Mouse (Mus musculus) hindbrain, embryonic 13.5 days (tissue): ENCODE data around the gene Ypel3. TPM values are rescaled to one million over a fixed set of nuclear protein-coding genes. Genes with fewer than 3 reads are reported as not detected.
"Not testable (repeated sequence)": the region's sequence is repeated elsewhere in the genome, so short reads cannot be mapped to it uniquely, and the experiment has no call there.

ENCODE experiments used
- ATAC-seq: fragments of 200-750 bp; cut with Nextera tagmentation; 2 replicates; pipeline ENCODE4 v1.8.0; 2017; ENCODE audit warnings: moderate TSS enrichment; ENCODE audit not compliant: low FRiP score
- H3K27ac ChIP-seq: fragments of 300-500 bp; sonication (generic); 2 replicates; pipeline ENCODE4 v1.5.1; 2015; ENCODE audit warnings: inconsistent platforms, mild to moderate bottlenecking, moderate library complexity
- H3K27me3 ChIP-seq: fragments of 300-500 bp; sonication (generic); 2 replicates; pipeline ENCODE4 v1.6.1; 2015; ENCODE audit warnings: mild to moderate bottlenecking, inconsistent platforms
- H3K36me3 ChIP-seq: fragments of 300-500 bp; sonication (generic); 2 replicates; pipeline ENCODE4 v1.6.1; 2015; ENCODE audit warnings: mild to moderate bottlenecking, inconsistent platforms
- H3K4me1 ChIP-seq: fragments of 300-500 bp; sonication (generic); replicated peaks from 2 replicates; pipeline ENCODE4 v1.6.1; 2015; ENCODE audit warnings: inconsistent platforms
- H3K4me2 ChIP-seq: fragments of 300-500 bp; sonication (generic); 2 replicates; pipeline ENCODE4 v1.6.1; 2015; ENCODE audit warnings: inconsistent platforms, mild to moderate bottlenecking, moderate library complexity
- H3K4me3 ChIP-seq: fragments of 300-500 bp; sonication (generic); 2 replicates; pipeline ENCODE4 v1.5.1; 2015; ENCODE audit warnings: mild to moderate bottlenecking, inconsistent platforms
- H3K9ac ChIP-seq: fragments of 300-500 bp; sonication (generic); 2 replicates; pipeline ENCODE4 v1.6.1; 2015; ENCODE audit warnings: mild to moderate bottlenecking, inconsistent platforms
- H3K9me3 ChIP-seq: fragments of 300-500 bp; sonication (generic); 2 replicates; pipeline ENCODE4 v1.6.1; 2016; ENCODE audit warnings: inconsistent platforms
- WGBS: fragments of 180-500 bp; shearing (Covaris S2); methylation state at CpG from one replicate; pipeline ENCODE4 v1.1.7; 2015; 5-methylcytosine and 5-hydroxymethylcytosine counted together
- polyA plus RNA-seq: library from polyadenylated mRNA; unstranded; fragments of >200 nt; fragmentation: Nextera tagmentation; extraction: Ambion mirVana; gene quantifications from 2 replicates; pipeline ENCODE4 v1.2.1, GENCODE M21; 2015

Gene Ypel3
- polyA plus RNA-seq, result 173 and 179 TPM in 2 replicates

GRCm38 (mm10) chr7:126776598-126777057 lies at the start of gene Ypel3:
Gene Ypel3 (plus strand): TSS chr7:126776955.
- H3K27me3 ChIP-seq, result no peaks in the 10 kb centered on the region
- peak within 1 kb of the TSS; percentile 82 for H3K4me3 ChIP-seq
- peak within 1 kb of the TSS; percentile 98 for H3K9ac ChIP-seq
- peaks cover 56% of the 10 kb centered on the region for H3K4me1 ChIP-seq
- peaks cover 17% of the 10 kb centered on the region for H3K36me3 ChIP-seq
- peak within 1 kb of the TSS; percentile 91 for H3K4me2 ChIP-seq
- H3K9me3 ChIP-seq, result no peaks in the 10 kb centered on the region
- under 1% methylated on average over 26 of the region's 37 CpGs for WGBS
- H3K27ac ChIP-seq, result peak within 1 kb of the TSS; percentile 95
- peak; percentile 82 for ATAC-seq

DNA sequence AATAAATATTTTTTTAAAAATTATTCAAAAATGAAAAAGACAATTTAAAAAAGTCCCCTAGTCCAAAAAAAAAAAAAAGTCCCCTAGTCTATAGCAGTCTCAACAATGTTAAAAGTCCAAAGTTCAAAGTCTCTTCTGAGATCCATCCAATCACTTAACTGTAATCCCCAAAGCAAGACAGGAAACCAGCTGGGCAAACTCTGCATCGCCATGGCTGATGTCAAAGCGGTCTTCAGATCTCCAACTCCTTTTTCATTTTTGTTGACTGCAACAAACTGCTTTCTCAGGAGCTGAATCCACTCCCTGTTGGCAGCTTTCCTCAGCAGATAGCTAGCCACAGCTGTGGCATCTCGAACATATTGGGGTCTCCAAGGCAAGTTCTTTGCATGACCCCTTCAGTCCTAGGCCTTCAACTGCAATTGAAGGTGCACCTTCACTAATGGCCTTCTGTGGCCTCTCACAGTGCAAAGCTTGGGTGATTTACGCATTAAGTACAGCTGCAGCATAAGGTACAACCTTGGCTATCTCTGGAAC lies 46.4 kb upstream of the Ypel3 start:
- not testable (repeated sequence) for H3K9ac ChIP-seq, H3K4me2 ChIP-seq, H3K9me3 ChIP-seq, H3K36me3 ChIP-seq, H3K27me3 ChIP-seq, H3K4me3 ChIP-seq, ATAC-seq, H3K4me1 ChIP-seq, H3K27ac ChIP-seq
- WGBS, result 85% methylated on average over 4 of the region's 4 CpGs

GRCm38 (mm10) chr7:126736122-126736521 lies 40.6 kb upstream of the Ypel3 start:
- no peak overlapping the region for H3K4me2 ChIP-seq
- H3K27ac ChIP-seq, result no peak overlapping the region
- H3K9me3 ChIP-seq, result no peaks in the 10 kb centered on the region
- no peak for ATAC-seq
- H3K36me3 ChIP-seq, result no peaks in the 10 kb centered on the region
- 83% methylated on average over 8 of the region's 8 CpGs for WGBS
- 0 out of 2 replicates have a peak, but pooled peaks cover 10% of the 10 kb centered on the region for H3K4me1 ChIP-seq
- H3K4me3 ChIP-seq, result no peak overlapping the region
- no peak overlapping the region for H3K9ac ChIP-seq
- no peaks in the 10 kb centered on the region for H3K27me3 ChIP-seq

DNA sequence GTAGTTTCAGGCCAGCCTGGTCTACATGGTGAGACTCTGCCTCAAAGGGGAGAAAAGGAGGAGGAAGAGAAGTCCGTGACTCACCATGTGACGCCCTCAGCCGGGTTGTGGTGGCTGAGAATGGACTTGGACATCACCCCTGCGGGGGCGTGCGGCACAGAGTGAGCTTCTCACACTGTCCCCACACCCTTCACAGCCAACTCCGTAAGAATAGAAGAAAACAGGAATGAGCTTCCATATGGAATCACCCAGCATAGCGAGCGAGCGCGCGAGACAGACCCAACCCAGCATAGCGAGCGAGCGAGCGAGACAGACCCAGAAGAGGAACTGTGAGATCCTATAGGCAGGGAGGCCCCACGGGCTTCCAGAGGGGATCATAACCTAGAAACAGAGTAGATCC lies 37.2 kb upstream of the Ypel3 start:
- Histone ChIP-seq H3K27me3 (no peaks in the 10 kb centered on the region), H3K4me2 (no peak overlapping the region), H3K9me3 (no peaks in the 10 kb centered on the region), H3K27ac (no peak overlapping the region), H3K4me1 (0 out of 2 replicates have a peak, but pooled peaks cover 10% of the 10 kb centered on the region), H3K4me3 (no peak overlapping the region), H3K36me3 (no peaks in the 10 kb centered on the region), H3K9ac (no peak overlapping the region)
- no peak for ATAC-seq
- 84% methylated on average over 17 of the region's 17 CpGs for WGBS

- no peak overlapping the region for H3K9ac ChIP-seq
- H3K4me2 ChIP-seq, result no peak overlapping the region
- H3K36me3 ChIP-seq, result no peaks in the 10 kb centered on the region
- no peak overlapping the region for H3K4me3 ChIP-seq
- no peak for ATAC-seq
- no peaks in the 10 kb centered on the region for H3K27me3 ChIP-seq
- H3K9me3 ChIP-seq, result no peaks in the 10 kb centered on the region
- 0 out of 2 replicates have a peak, but pooled peaks cover 10% of the 10 kb centered on the region for H3K4me1 ChIP-seq
- no peak overlapping the region for H3K27ac ChIP-seq
- WGBS, result 69% methylated on average over 13 of the region's 13 CpGs
Observed at GRCm38 (mm10) chr7:126740132-126740735, 36.5 kb upstream of the Ypel3 start.

- no peak overlapping the region for H3K9ac ChIP-seq
- no peaks in the 10 kb centered on the region for H3K27me3 ChIP-seq
- H3K4me2 ChIP-seq, result no peak overlapping the region
- 92% methylated on average over 5 of the region's 5 CpGs for WGBS
- 0 out of 2 replicates have a peak, but pooled peaks cover 10% of the 10 kb centered on the region for H3K4me1 ChIP-seq
- no peak overlapping the region for H3K4me3 ChIP-seq
- no peak for ATAC-seq
- no peaks in the 10 kb centered on the region for H3K9me3 ChIP-seq
- no peaks in the 10 kb centered on the region for H3K36me3 ChIP-seq
- H3K27ac ChIP-seq, result no peak overlapping the region
Observed at GRCm38 (mm10) chr7:126740977-126741376, 35.8 kb upstream of the Ypel3 start.

DNA sequence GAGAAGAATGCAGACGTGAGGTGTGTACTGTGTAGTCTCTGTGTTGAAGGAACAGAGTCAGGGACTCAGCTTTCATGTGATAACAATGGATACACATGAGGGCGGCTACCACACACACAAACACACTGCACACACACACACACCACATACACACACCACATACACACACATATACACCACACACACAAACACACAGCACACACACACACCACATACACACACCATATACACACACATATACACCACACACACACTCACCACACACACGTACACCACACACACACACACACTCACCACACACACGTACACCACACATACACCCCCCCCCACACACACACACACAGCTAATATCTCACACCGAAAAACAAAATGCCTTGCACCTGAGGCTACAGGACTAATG lies 35.3 kb upstream of the Ypel3 start:
- Histone ChIP-seq H3K27ac (no peak overlapping the region), H3K4me1 (0 out of 2 replicates have a peak, but pooled peaks cover 10% of the 10 kb centered on the region), H3K9ac (no peak overlapping the region), H3K9me3 (no peaks in the 10 kb centered on the region), H3K4me3 (no peak overlapping the region), H3K36me3 (no peaks in the 10 kb centered on the region), H3K4me2 (no peak overlapping the region), H3K27me3 (no peaks in the 10 kb centered on the region)
- ATAC-seq, result no peak
- WGBS, result 85% methylated on average over 5 of the region's 5 CpGs

DNA sequence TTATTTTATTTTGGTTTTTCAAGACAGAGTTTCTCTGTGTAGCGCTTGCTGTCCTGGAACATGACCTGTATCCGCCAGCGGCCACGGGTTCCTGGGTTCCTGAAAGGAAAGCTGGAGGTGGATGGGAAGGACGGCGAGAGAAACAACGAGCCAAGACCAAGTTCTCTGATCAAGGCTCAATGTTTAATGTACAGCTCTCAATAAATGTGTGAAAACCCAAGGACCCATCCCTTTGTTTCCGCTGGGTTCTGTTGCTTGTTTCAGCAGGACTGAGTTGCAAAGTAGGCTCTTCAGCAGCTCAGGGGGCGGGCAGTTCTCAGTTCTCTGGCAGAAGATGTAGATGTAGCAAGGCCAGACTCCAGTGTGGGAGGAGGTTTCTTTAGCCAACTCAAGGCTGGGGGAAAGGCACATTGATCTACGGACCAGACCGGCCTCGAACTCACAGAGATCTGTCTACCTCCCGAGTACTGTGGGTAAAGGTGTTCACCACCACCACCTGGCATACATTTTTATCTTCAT lies 34.7 kb upstream of the Ypel3 start:
- WGBS, result 93% methylated on average over 13 of the region's 13 CpGs
- no peaks in the 10 kb centered on the region for H3K27me3 ChIP-seq
- no peak overlapping the region for H3K4me2 ChIP-seq
- 0 out of 2 replicates have a peak, but pooled peaks cover 10% of the 10 kb centered on the region for H3K4me1 ChIP-seq
- H3K27ac ChIP-seq, result no peak overlapping the region
- H3K36me3 ChIP-seq, result no peaks in the 10 kb centered on the region
- no peak overlapping the region for H3K4me3 ChIP-seq
- ATAC-seq, result no peak
- no peaks in the 10 kb centered on the region for H3K9me3 ChIP-seq
- H3K9ac ChIP-seq, result no peak overlapping the region

DNA sequence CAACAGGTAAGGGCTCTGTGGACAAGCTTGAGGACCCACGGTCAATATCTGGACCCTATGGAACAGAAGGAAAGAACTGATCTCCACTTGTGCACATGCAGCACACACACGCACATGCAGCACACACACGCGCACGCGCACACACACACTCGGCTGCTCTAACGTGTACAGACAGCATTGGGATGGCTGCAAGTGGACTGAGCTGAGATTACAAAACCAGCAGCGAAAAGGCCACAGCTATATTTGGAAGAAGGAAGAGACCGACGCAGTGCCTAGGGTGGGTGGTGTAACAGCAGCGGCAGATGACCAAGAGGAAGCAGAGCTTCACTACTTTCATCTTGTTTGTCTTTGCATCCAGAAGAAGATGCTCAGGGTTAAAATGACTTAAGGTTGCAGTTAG lies 30.7 kb upstream of the Ypel3 start:
- no peak overlapping the region for H3K4me2 ChIP-seq
- H3K4me1 ChIP-seq, result no peaks in the 10 kb centered on the region
- ATAC-seq, result no peak
- H3K9ac ChIP-seq, result no peak overlapping the region
- no peak overlapping the region for H3K4me3 ChIP-seq
- no peaks in the 10 kb centered on the region for H3K9me3 ChIP-seq
- H3K36me3 ChIP-seq, result no peaks in the 10 kb centered on the region
- H3K27ac ChIP-seq, result no peak overlapping the region
- no peaks in the 10 kb centered on the region for H3K27me3 ChIP-seq
- WGBS, result 93% methylated on average over 12 of the region's 12 CpGs

DNA sequence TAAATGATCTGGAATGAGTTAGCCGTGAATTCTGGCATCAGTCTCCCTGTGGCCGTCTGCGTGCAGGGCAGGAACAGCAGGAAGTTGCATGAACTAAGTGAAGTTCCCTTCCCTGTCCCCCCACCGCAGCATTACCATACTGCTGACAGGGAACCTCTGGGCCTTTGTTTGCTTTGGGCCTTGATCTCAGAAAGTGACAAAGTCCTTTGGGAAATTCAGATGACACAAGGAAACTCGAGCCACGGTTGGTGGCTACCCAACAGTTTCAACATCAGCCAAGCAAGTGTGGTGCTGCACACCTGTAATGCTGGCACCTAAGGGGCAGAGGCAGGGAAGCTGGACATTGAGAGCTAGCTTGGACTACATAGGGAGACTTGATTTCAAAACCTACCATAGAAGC lies 30.0 kb upstream of the Ypel3 start:
- Histone ChIP-seq H3K4me1 (no peaks in the 10 kb centered on the region), H3K4me3 (no peak overlapping the region), H3K9ac (no peak overlapping the region), H3K27ac (no peak overlapping the region), H3K4me2 (no peak overlapping the region), H3K36me3 (no peaks in the 10 kb centered on the region), H3K9me3 (no peaks in the 10 kb centered on the region), H3K27me3 (no peaks in the 10 kb centered on the region)
- WGBS, result 37% methylated on average over 6 of the region's 6 CpGs
- ATAC-seq, result no peak

DNA sequence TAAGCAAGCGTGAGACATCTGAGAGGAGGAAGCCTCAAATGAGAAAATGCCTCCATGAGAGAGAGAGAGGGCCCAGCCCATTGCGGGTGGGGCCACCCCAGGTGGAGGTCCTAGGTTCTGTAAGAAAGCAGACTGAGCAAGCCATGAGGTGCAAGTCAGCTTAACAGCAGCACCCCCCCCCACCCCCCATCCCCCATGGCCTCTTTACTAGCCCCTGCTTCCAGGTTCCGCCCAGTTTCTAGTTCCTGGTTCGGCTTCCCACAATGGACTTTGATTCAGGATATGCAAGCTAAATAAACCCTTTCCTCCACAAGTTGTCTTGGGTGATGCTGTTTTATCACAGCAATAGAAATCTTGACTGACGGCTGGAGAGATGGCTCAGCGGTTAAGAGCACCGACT lies 27.9 kb upstream of the Ypel3 start:
- no peak overlapping the region for H3K27ac ChIP-seq
- H3K9ac ChIP-seq, result no peak overlapping the region
- ATAC-seq, result no peak
- H3K4me3 ChIP-seq, result no peak overlapping the region
- 83% methylated on average over 7 of the region's 7 CpGs for WGBS
- H3K4me2 ChIP-seq, result no peak overlapping the region
- H3K27me3 ChIP-seq, result no peaks in the 10 kb centered on the region
- H3K36me3 ChIP-seq, result no peaks in the 10 kb centered on the region
- no peaks in the 10 kb centered on the region for H3K4me1 ChIP-seq
- H3K9me3 ChIP-seq, result no peaks in the 10 kb centered on the region

- H3K9me3 ChIP-seq, result no peaks in the 10 kb centered on the region
- H3K9ac ChIP-seq, result no peak overlapping the region
- H3K4me3 ChIP-seq, result no peak overlapping the region
- H3K36me3 ChIP-seq, result no peaks in the 10 kb centered on the region
- no peak overlapping the region for H3K4me2 ChIP-seq
- 93% methylated on average over 17 of the region's 17 CpGs for WGBS
- 0 out of 2 replicates have a peak, but pooled peaks cover 4% of the 10 kb centered on the region for H3K4me1 ChIP-seq
- ATAC-seq, result no peak
- H3K27ac ChIP-seq, result no peak overlapping the region
- H3K27me3 ChIP-seq, result no peaks in the 10 kb centered on the region
Observed at GRCm38 (mm10) chr7:126749582-126750343, 27.0 kb upstream of the Ypel3 start.
